Mouse (Mus musculus) midbrain, embryonic 13.5 days (tissue): ENCODE measurements around the gene Klf12. TPM values are rescaled to one million over a fixed set of nuclear protein-coding genes. Genes with fewer than 3 reads are reported as not detected.

Source experiments
- ATAC-seq: fragments of 200-750 bp; cut with Nextera tagmentation; 2 replicates; pipeline ENCODE4 v1.8.0; 2017; ENCODE audit warnings: mild to moderate bottlenecking, moderate TSS enrichment, moderate library complexity
- H3K27ac ChIP-seq: fragments of 300-500 bp; sonication (generic); 2 replicates; pipeline ENCODE4 v1.5.1; 2015; ENCODE audit warnings: inconsistent platforms, mild to moderate bottlenecking, moderate library complexity
- H3K27me3 ChIP-seq: fragments of 300-500 bp; sonication (generic); 2 replicates; pipeline ENCODE4 v1.6.1; 2015; ENCODE audit warnings: mild to moderate bottlenecking, inconsistent platforms
- H3K36me3 ChIP-seq: fragments of 300-500 bp; sonication (generic); 2 replicates; pipeline ENCODE4 v1.6.1; 2015; ENCODE audit warnings: mild to moderate bottlenecking, inconsistent platforms
- H3K4me1 ChIP-seq: fragments of 300-500 bp; sonication (generic); replicated peaks from 2 replicates; pipeline ENCODE4 v1.6.1; 2015; ENCODE audit warnings: inconsistent platforms
- H3K4me2 ChIP-seq: fragments of 300-500 bp; sonication (generic); replicated peaks from 2 replicates; pipeline ENCODE4 v1.6.1; 2015; ENCODE audit warnings: moderate library complexity, mild to moderate bottlenecking, inconsistent platforms
- H3K4me3 ChIP-seq: fragments of 300-500 bp; sonication (generic); replicated peaks from 2 replicates; pipeline ENCODE4 v1.5.1; 2015; ENCODE audit warnings: mild to moderate bottlenecking, inconsistent platforms
- H3K9ac ChIP-seq: fragments of 300-500 bp; sonication (generic); replicated peaks from 2 replicates; pipeline ENCODE4 v1.6.1; 2015; ENCODE audit warnings: mild to moderate bottlenecking, inconsistent platforms
- H3K9me3 ChIP-seq: fragments of 300-500 bp; sonication (generic); 2 replicates; pipeline ENCODE4 v1.6.1; 2016; ENCODE audit warnings: mild to moderate bottlenecking, inconsistent platforms
- WGBS: fragments of 180-500 bp; shearing (Covaris S2); methylation state at CpG from one replicate; pipeline ENCODE4 v1.1.7; 2015; 5-methylcytosine and 5-hydroxymethylcytosine counted together
- polyA plus RNA-seq: library from polyadenylated mRNA; unstranded; fragments of >200 nt; fragmentation: Nextera tagmentation; extraction: Ambion mirVana; gene quantifications from 2 replicates; pipeline ENCODE4 v1.2.1, GENCODE M21; 2015

The Klf12 gene
- polyA plus RNA-seq, 1 experiment from 2014 or later = 58.9 TPM

DNA sequence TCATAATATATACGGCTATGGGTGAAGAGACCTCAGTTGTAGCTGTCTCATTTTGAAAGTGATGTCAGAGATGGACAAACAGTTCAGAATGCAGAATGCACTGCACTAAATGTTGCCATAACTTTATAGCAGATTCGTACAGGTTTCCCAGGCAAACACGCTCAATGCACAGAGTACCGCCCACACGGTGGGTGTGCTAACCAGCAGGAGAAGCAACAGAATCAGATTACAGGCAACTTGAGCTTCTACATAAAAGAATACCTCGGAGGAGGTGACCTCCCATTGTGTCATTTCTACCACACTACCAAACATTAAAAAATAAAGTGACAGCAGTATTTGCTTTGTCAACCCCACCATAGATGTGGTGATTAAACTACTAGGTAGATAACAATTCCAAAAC, 171.1 kb downstream of the Klf12 start:
- Histone ChIP-seq H3K4me3 (no peak overlapping the region), H3K27me3 (no peaks in the 10 kb centered on the region), H3K9me3 (no peaks in the 10 kb centered on the region), H3K27ac (no peak overlapping the region), H3K36me3 (peaks cover 3% of the 10 kb centered on the region; the same call in 1 of the 2 replicates), H3K9ac (no peak overlapping the region), H3K4me1 (peaks cover 11% of the 10 kb centered on the region; the same call in 1 of the 2 replicates), H3K4me2 (no peak overlapping the region)
- no peak for ATAC-seq
- WGBS = 30% methylated on average over 6 of the region's 6 CpGs

DNA sequence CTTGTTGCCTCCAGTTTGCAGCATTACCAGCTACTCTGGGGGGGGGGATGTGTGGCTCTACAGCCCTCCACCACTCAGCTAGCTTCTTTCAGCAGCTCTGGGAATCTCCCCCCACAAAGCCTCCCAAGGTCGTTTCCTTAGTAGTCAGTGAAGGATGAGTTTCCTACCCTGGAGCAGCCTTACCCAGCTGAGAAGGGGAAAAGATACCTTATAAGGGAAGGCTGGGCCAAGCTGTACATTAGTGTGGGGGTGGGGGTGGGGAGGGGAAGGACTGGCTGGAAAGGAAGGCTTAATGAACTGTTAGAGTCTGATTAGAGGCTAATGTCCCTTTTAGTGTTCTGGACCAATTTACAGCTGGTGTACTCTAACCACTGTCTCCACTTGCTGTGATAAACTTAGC, 172.7 kb downstream of the Klf12 start:
- 13% methylated on average over 1 of the region's 1 CpGs for WGBS
- peaks cover 11% of the 10 kb centered on the region; the same call in 1 of the 2 replicates for H3K4me1 ChIP-seq
- no peak overlapping the region for H3K4me2 ChIP-seq
- no peak overlapping the region for H3K4me3 ChIP-seq
- H3K36me3 ChIP-seq = peaks cover 3% of the 10 kb centered on the region; the same call in 1 of the 2 replicates
- H3K9me3 ChIP-seq = no peaks in the 10 kb centered on the region
- H3K9ac ChIP-seq = no peak overlapping the region
- no peak for ATAC-seq
- H3K27me3 ChIP-seq = no peaks in the 10 kb centered on the region
- no peak overlapping the region for H3K27ac ChIP-seq

DNA sequence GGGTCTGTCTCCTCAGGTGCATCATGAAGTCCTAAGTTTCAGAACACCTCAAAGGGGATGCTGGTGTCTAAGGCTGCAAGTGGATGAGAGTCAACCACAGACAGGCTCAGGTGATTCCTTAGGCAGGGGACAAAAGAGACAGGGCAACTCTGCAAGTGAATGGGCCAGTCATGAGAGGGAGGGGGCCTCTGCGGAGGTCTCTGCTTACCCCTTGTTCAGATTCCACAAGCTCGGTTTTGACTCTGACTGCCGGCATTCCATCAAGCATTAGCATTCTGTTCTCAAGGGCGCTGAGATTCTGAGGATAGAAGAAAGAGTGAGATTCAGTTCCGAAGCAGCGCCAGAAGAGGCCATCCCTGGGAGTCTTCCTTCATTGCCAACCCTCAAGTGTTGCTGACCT, 174.9 kb downstream of the Klf12 start:
- no peak overlapping the region for H3K27ac ChIP-seq
- ATAC-seq = no peak
- no peak overlapping the region for H3K4me3 ChIP-seq
- no peak overlapping the region for H3K9ac ChIP-seq
- WGBS = 10% methylated on average over 6 of the region's 6 CpGs
- H3K4me1 ChIP-seq = peaks cover 27% of the 10 kb centered on the region
- no peak overlapping the region for H3K4me2 ChIP-seq
- H3K36me3 ChIP-seq = peaks cover 3% of the 10 kb centered on the region; the same call in 1 of the 2 replicates
- no peaks in the 10 kb centered on the region for H3K9me3 ChIP-seq
- H3K27me3 ChIP-seq = no peaks in the 10 kb centered on the region

DNA sequence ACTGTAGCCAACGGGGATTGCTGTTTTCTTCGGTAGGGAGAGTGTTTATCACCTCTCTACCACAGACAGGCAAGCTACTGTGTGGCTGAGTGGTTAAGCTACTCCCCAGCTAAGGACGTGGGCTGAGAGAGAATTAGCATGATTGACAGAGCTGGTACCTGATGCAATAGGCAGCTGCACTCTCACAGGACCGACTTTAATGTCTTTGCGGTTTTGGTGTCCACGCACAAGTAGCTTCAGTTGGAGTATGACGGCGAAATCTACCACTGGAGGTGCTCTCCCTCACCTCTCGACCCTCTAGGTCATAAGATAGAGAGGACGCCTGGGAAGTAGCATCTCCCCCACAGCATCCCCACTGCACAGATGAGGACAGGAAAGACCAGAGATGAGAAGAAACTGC, 178.9 kb downstream of the Klf12 start:
- Histone ChIP-seq H3K27ac (no peak overlapping the region), H3K9ac (no peak overlapping the region), H3K9me3 (no peaks in the 10 kb centered on the region), H3K36me3 (peaks cover 3% of the 10 kb centered on the region; the same call in 1 of the 2 replicates), H3K27me3 (no peaks in the 10 kb centered on the region), H3K4me1 (peaks cover 37% of the 10 kb centered on the region), H3K4me3 (no peak overlapping the region), H3K4me2 (no peak overlapping the region)
- ATAC-seq = no peak
- 83% methylated on average over 10 of the region's 10 CpGs for WGBS

DNA sequence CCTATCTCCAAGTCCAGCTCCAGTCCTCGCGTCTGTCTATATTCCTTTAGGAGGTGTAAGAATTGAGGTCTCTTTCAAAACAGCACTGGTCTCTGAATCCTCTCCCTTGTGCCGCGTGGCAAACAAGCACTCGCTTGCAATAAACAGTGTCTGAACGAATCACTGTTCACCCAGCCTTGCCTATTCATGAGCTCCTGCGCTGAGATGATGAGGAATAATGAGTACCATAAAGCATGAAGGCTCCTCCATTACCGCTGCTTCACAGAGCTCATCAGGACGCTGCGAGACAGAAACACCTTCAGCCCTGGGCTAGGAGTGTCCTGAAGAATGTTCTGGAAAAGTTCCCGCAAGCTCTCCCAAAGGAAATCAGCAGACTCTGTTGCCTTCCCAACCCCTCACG, 179.7 kb downstream of the Klf12 start:
- H3K4me2 ChIP-seq = no peak overlapping the region
- peaks cover 37% of the 10 kb centered on the region for H3K4me1 ChIP-seq
- peak; percentile 60 for ATAC-seq
- H3K36me3 ChIP-seq = peaks cover 3% of the 10 kb centered on the region; the same call in 1 of the 2 replicates
- no peak overlapping the region for H3K4me3 ChIP-seq
- peak overlapping the region; percentile 54; the same call in 1 of the 2 replicates for H3K27ac ChIP-seq
- H3K9ac ChIP-seq = 0 out of 2 replicates have a peak overlapping the region, but pooled peaks have one; percentile 23
- H3K27me3 ChIP-seq = no peaks in the 10 kb centered on the region
- 54% methylated on average over 12 of the region's 12 CpGs for WGBS
- H3K9me3 ChIP-seq = no peaks in the 10 kb centered on the region

DNA sequence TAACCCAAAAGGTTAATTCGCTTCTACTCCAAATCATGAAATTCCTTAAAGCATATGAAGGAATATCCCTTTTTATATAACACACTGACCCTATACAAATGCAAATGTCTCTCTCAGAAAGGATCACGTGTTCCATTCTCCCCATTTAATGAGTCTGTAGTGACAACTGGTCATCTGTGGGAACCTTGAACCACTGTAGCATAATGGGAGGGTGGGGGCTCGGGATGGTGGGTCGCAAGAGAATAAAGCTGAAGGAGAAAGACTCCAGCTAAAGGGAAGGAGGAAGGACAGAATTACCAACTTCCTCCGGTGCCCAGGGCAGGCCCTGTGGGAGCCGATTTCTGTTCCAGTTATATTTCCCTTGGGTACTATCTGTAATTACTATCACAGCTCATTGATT, 180.7 kb downstream of the Klf12 start:
- Histone ChIP-seq H3K27ac (peak overlapping the region; percentile 39; the same call in 1 of the 2 replicates), H3K4me2 (no peak overlapping the region), H3K27me3 (no peaks in the 10 kb centered on the region), H3K9ac (no peak overlapping the region), H3K9me3 (no peaks in the 10 kb centered on the region), H3K4me3 (no peak overlapping the region), H3K4me1 (peaks cover 32% of the 10 kb centered on the region), H3K36me3 (peaks cover 3% of the 10 kb centered on the region; the same call in 1 of the 2 replicates)
- WGBS = 31% methylated on average over 6 of the region's 6 CpGs
- ATAC-seq = peak; percentile 31

DNA sequence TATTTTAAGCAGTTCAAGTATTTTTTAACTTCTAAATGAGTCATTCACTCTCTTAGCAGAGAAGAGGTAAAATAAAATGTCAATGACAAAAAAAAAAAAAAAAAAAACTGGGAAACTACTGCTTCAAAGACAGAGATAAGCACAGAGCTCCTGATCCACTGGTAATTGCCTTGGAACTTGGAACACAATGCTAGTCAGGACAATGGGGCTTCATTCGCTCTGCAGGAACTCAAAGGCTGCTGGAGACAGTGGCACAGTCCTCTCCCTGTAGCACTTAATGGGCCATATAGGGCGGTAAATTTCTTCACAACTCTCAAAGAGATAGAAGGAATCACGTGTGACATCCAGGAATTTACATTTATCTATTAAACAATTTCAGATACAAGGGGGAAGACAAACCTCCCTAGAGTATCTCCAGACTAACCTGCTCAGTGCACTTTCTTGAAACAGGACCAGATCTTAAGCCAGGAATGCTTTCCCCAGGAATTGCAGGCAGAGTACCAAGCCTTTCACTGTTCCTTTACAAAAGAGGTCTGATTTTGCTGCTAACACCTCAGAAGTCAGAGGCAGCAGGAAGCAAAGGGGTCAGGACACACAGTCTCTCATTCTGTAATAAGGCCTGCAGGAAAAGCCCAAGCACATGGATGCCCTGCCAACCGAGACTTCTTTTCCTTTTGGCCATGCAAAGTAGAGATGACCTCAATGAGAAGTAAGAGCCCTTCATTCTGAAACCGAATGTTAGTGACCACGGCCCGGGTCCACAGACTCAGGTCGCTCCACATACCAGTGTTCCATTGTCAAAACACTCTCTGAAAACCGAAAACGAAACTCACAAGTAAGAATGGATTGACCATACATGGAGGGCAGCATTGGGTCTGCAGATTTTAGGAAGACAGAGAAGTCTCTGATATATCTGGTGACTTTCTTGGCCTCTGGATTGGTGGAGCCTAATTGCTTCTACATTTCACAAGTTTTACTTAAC, 187.0 kb downstream of the Klf12 start:
- no peak for ATAC-seq
- H3K27ac ChIP-seq = no peak overlapping the region

DNA sequence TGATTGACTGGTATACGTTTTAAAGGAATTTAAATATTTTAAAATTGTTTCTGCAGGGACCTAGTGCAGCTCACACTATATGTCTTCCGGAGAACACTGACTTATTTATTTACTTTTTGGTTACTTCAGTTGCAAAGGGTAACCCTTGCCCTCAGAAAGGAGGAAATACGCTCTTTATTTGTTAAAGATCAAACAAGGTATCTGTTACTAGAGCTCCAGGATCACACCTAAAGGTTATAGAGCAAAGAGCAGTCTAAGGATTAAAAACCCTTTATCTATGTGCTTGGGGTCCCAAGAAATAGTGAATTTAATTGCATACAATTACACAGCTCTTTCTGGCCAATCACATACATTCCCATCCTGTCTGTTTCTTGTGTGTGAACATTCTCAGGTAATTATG, 188.7 kb downstream of the Klf12 start:
- H3K4me1 ChIP-seq = peaks cover 16% of the 10 kb centered on the region; the same call in 1 of the 2 replicates
- 87% methylated on average over 3 of the region's 3 CpGs for WGBS
- H3K9me3 ChIP-seq = no peaks in the 10 kb centered on the region
- H3K9ac ChIP-seq = no peak overlapping the region
- H3K27ac ChIP-seq = no peak overlapping the region
- no peaks in the 10 kb centered on the region for H3K36me3 ChIP-seq
- no peak overlapping the region for H3K4me3 ChIP-seq
- ATAC-seq = no peak
- no peaks in the 10 kb centered on the region for H3K27me3 ChIP-seq
- no peak overlapping the region for H3K4me2 ChIP-seq

More for the DNA sequence above, 187.0 kb downstream of the Klf12 start:
- no peak overlapping the region for H3K4me3 ChIP-seq
- H3K4me2 ChIP-seq = no peak overlapping the region
- no peaks in the 10 kb centered on the region for H3K36me3 ChIP-seq
- H3K9ac ChIP-seq = no peak overlapping the region
- no peaks in the 10 kb centered on the region for H3K27me3 ChIP-seq
- 61% methylated on average over 10 of the region's 10 CpGs for WGBS
- peaks cover 16% of the 10 kb centered on the region; the same call in 1 of the 2 replicates for H3K4me1 ChIP-seq
- no peaks in the 10 kb centered on the region for H3K9me3 ChIP-seq

DNA sequence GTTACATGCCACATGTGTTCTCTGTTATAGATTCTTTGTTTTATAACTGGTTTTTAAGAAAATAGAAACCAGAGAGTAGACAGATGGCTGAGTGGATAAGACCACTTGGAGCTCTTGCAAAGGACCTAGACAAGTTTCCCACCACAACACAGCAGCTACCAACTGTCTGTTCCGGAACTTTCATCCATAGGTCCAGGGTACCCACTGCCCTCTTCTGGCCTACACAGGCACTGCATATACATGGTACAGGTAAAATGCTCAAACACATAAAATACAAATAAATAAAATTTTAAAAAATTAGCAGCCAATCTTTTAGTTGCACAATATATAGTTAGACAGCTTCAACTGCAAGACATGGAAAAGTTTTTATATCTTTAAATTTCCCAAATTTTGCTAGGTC, 194.0 kb downstream of the Klf12 start:
- no peak overlapping the region for H3K27ac ChIP-seq
- no peaks in the 10 kb centered on the region for H3K27me3 ChIP-seq
- no peak overlapping the region for H3K4me2 ChIP-seq
- no peak overlapping the region for H3K4me3 ChIP-seq
- no peaks in the 10 kb centered on the region for H3K4me1 ChIP-seq
- no peak for ATAC-seq
- H3K36me3 ChIP-seq = peaks cover 4% of the 10 kb centered on the region; the same call in 1 of the 2 replicates
- no peak overlapping the region for H3K9ac ChIP-seq
- H3K9me3 ChIP-seq = no peaks in the 10 kb centered on the region
- 92% methylated on average over 1 of the region's 1 CpGs for WGBS

DNA sequence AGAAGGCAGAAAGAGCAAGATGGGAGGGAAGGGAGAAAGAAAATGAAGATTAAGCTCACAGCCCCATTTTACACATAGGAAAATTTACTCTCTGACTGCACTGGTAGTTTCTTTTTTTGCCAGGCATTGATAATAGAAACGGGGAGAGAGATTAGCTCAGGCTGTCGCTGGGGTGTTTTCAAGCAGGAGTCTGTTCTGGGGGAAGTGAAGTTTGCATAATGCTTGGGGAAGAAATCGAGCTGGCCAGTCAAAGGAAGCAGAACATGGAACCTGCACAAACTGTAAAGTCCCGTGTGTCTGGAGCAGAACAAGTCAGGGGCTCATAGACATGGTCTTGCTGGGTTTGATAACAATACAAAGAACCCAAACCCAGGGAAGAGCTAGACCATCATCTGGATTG, 204.9 kb downstream of the Klf12 start:
- H3K9me3 ChIP-seq = no peaks in the 10 kb centered on the region
- H3K4me1 ChIP-seq = peaks cover 10% of the 10 kb centered on the region; the same call in 1 of the 2 replicates
- no peak for ATAC-seq
- no peak overlapping the region for H3K4me3 ChIP-seq
- H3K9ac ChIP-seq = no peak overlapping the region
- 83% methylated on average over 4 of the region's 4 CpGs for WGBS
- H3K4me2 ChIP-seq = no peak overlapping the region
- no peak overlapping the region for H3K27ac ChIP-seq
- H3K27me3 ChIP-seq = no peaks in the 10 kb centered on the region
- H3K36me3 ChIP-seq = no peaks in the 10 kb centered on the region

DNA sequence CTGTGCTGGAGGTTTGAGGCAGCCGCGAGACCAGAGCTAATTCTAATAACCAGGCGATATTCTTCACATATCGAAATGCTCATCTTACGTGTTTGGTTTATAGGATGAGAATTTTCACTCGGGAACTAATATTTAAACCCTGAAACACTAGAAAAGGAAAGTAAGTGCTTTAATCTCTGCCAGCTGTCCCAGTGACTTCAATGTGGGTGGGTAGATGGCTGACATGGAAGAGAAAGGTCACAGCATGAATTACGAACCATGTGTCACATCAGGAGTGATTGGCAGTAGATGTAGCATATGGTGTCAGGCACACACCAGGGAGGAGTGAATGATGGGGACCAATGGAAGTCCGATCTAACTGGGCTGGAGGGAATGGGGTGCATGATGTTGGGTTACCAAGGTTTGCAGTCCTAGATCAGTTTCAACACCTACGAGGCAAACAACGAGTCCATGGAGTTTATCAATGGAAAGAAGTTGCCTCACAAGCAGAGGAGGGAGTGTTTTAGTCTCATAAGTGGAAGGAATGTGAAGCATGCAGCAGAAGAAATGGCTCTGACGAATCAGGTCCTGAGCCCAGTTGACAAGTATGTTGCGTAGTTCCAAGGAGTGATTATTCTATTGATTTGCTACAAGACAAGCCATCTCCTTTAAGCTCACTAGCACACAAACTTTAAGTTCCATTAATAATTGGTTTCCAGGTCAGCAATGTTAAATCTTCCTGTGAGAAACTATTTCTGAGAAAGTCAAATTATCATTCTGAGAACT, 211.9 kb downstream of the Klf12 start:
- Histone ChIP-seq H3K27ac (no peak overlapping the region), H3K4me2 (no peak overlapping the region), H3K9ac (no peak overlapping the region), H3K4me3 (no peak overlapping the region), H3K4me1 (peaks cover 25% of the 10 kb centered on the region), H3K27me3 (no peaks in the 10 kb centered on the region), H3K9me3 (no peaks in the 10 kb centered on the region), H3K36me3 (no peaks in the 10 kb centered on the region)
- no peak for ATAC-seq
- 83% methylated on average over 12 of the region's 12 CpGs for WGBS
